Mouse (Mus musculus) G1E-ER4 (cell line): ENCODE results near the gene Strc. TPM values are rescaled to one million over a fixed set of nuclear protein-coding genes. Genes with fewer than 3 reads are reported as not detected.

Experiments
- GATA1 ChIP-seq: IDR thresholded peaks from one replicate; pipeline ENCODE4 v1.8.0; 2012; ENCODE audit warnings: low read length, inconsistent platforms
- polyA plus RNA-seq: library from polyadenylated mRNA; stranded (reverse); fragments of >175 nt; gene quantifications from 2 replicates; pipeline ENCODE4 v1.2.3, GENCODE M21; 2012

Strc gene
- polyA plus RNA-seq, 1 experiment = not detected

- no peak for TF ChIP-seq GATA1
These were observed 18.1 kb downstream of the Strc start for GRCm38 (mm10) chr2:121368831-121369230.

GRCm38 (mm10) chr2:121363656-121364055, 23.3 kb downstream of the Strc start:
- no peak for TF ChIP-seq GATA1

- TF ChIP-seq GATA1 = no peak
These were observed 27.5 kb downstream of the Strc start for GRCm38 (mm10) chr2:121359461-121359860.

GRCm38 (mm10) chr2:121358381-121358780, 28.6 kb downstream of the Strc start:
- TF ChIP-seq GATA1 = no peak

GRCm38 (mm10) chr2:121357961-121358360, 29.0 kb downstream of the Strc start:
- no peak for TF ChIP-seq GATA1

- TF ChIP-seq GATA1 = no peak
These were observed 29.5 kb downstream of the Strc start, which contains the start of gene Ckmt1 for GRCm38 (mm10) chr2:121357494-121357893. Ckmt1 (plus strand) TSS chr2:121357714.

GRCm38 (mm10) chr2:121354820-121355592, 32.0 kb downstream of the Strc start, which contains the start of gene Ppip5k1:
Ppip5k1 (minus strand) TSS chr2:121355396.
- TF ChIP-seq GATA1 = no peak

GRCm38 (mm10) chr2:121354378-121354777, 32.6 kb downstream of the Strc start:
- TF ChIP-seq GATA1 = no peak

- no peak for TF ChIP-seq GATA1
These were observed 33.8 kb downstream of the Strc start for GRCm38 (mm10) chr2:121353156-121353555.

- no peak for TF ChIP-seq GATA1
These were observed 47.9 kb downstream of the Strc start for GRCm38 (mm10) chr2:121339057-121339456.

- no peak for TF ChIP-seq GATA1
These were observed 57.5 kb downstream of the Strc start for GRCm38 (mm10) chr2:121329492-121329891.

GRCm38 (mm10) chr2:121323693-121324470, 63.1 kb downstream of the Strc start:
- no peak for TF ChIP-seq GATA1

GRCm38 (mm10) chr2:121323041-121323440, 63.9 kb downstream of the Strc start:
- no peak for TF ChIP-seq GATA1

GRCm38 (mm10) chr2:121316278-121316677, 70.7 kb downstream of the Strc start:
- no peak for TF ChIP-seq GATA1

Other genes with a start within 250 kb of the Strc start
- gene Adal, start 246.7 kb downstream of the Strc start, polyA plus RNA-seq = 4.1 and 5.7 TPM in 2 replicates
- 12.9 and 14.2 TPM in 2 replicates for gene Lcmt2, start 246.5 kb downstream of the Strc start, polyA plus RNA-seq
- gene Tubgcp4, start 216.5 kb downstream of the Strc start, polyA plus RNA-seq = 17.0 and 25.6 TPM in 2 replicates
- 10.8 and 12.7 TPM in 2 replicates for gene Zscan29, start 216.0 kb downstream of the Strc start, polyA plus RNA-seq
- gene Trp53bp1, start 115.8 kb downstream of the Strc start, polyA plus RNA-seq = 19.4 and 21.1 TPM in 2 replicates
- gene Map1a, start 97.6 kb downstream of the Strc start, polyA plus RNA-seq = 16.2 and 20.0 TPM in 2 replicates
- 3.4 and 3.7 TPM in 2 replicates for gene Ppip5k1, start 31.8 kb downstream of the Strc start, polyA plus RNA-seq
- not detected in 2 replicates for gene Ckmt1, start 29.5 kb downstream of the Strc start, polyA plus RNA-seq
- gene Pdia3, start 26.6 kb upstream of the Strc start, polyA plus RNA-seq = 564 and 628 TPM in 2 replicates
- 0.13 and 0.21 TPM in 2 replicates for gene Catsper2, start 26.6 kb upstream of the Strc start, polyA plus RNA-seq
- not detected in 2 replicates for gene Ell3, start 57.1 kb upstream of the Strc start, polyA plus RNA-seq
- 285 and 304 TPM in 2 replicates for gene Serf2, start 62.0 kb upstream of the Strc start, polyA plus RNA-seq
- 176 and 206 TPM in 2 replicates for gene Hypk, start 66.1 kb upstream of the Strc start, polyA plus RNA-seq
- gene Serinc4, start 69.6 kb upstream of the Strc start, polyA plus RNA-seq = not detected in 2 replicates
- gene Mfap1b, start 86.9 kb upstream of the Strc start, polyA plus RNA-seq = 1.7 and 2.7 TPM in 2 replicates
- gene Mfap1a, start 119.5 kb upstream of the Strc start, polyA plus RNA-seq = 3.9 and 6.2 TPM in 2 replicates
- gene Wdr76, start 119.6 kb upstream of the Strc start, polyA plus RNA-seq = 0.82 and 1.2 TPM in 2 replicates